Mouse (Mus musculus): ENCODE measurements around the gene Tmem129.

GRCm38 (mm10) chr5:33654424-33654823 is 3.8 kb downstream of the Tmem129 start:
- no peak for TF ChIP-seq CTCF (IDR thresholded peaks at IDR 0.05; ENCODE audit: low read depth)
- TF ChIP-seq EP300 (IDR thresholded peaks at IDR 0.05; ENCODE audit: low read depth): no peak
